Mouse (Mus musculus) ZHBTc4 (cell line): ENCODE data around the gene Gm47955.

Source experiments
- DNase-seq: peaks from one replicate; pipeline ENCODE4 v3.0.0-alpha.2; 2011; ENCODE audit warnings: low read depth, low spot score

Gene Gm47955

GRCm38 (mm10) chr1:82992093-82992492, 32.0 kb downstream of the Gm47955 start:
- no peak for DNase-seq

GRCm38 (mm10) chr1:82993947-82994346, 33.9 kb downstream of the Gm47955 start:
- no peak for DNase-seq

- peak; percentile 69 for DNase-seq
Measured at GRCm38 (mm10) chr1:83000306-83000705, 40.2 kb downstream of the Gm47955 start, which contains the start of gene Gm47959. Gene Gm47959 (plus strand): TSS chr1:83000548.

- DNase-seq = no peak
Measured at GRCm38 (mm10) chr1:83006218-83007179, 46.4 kb downstream of the Gm47955 start.

DNA sequence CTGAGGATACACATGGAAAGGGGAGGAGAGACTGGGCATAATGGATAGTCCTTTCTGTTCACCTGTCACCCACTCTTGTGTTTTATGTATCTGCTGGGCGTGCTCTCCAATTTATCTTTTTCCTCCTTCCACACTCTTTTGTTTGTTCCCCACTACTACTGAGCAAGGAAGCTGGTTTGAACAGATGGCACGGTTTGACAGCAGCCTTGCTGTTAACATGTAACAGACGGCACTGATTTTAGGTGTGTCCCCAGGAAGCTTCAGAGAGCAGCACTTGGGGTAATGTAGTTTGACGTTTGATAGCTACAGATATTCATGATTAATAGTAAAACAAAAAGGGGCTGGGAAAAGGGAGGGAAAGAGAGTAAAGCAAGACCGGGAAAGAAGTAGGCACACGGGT, 47.4 kb downstream of the Gm47955 start:
- no peak for DNase-seq
